Mouse (Mus musculus): ENCODE data around the gene Ttc7b.

DNA sequence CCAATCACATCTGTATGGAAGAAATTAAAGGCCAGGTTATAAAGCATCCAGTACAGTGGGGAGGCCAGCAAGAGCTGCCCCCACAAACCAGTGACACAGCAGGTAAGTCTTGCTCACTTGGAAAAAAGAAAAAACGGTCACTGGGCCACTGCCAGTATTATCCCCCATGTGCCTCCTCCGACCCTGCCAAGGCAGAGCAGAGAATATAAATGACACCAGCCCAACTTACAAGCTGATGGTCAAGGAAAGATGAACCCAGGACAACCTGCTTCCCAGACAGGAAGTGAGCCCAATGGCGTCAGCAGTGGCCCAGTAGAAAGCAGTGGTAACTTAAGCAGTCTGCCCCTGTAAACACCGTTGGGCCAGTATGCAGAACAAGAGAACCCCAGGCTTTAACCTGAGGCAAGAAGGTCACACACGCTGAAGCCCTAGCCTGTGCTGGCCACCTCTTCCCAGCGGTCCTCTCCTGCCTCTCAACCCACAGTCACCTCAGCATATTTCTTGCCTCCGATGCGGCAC is 115.1 kb downstream of the Ttc7b start:
- TF ChIP-seq CTCF (IDR thresholded peaks at IDR 0.05; ENCODE audit: insufficient read depth, low read depth, low read length) (no peak), POLR2A (IDR thresholded peaks at IDR 0.05; ENCODE audit: insufficient read depth, low read depth, low read length) (no peak)
